Mouse (Mus musculus) small intestine, adult 2 months (tissue): ENCODE results near the gene Bcl2. TPM values are rescaled to one million over a fixed set of nuclear protein-coding genes. Genes with fewer than 3 reads are reported as not detected.

ENCODE experiments used
- H3K27ac ChIP-seq: fragments of 200-500 bp; 2 replicates; pipeline ENCODE4 v1.5.1; 2012; ENCODE audit warnings: low read depth, low read length, control low read depth, inconsistent platforms; ENCODE audit not compliant: insufficient read depth
- H3K27me3 ChIP-seq: fragments of 200-500 bp; 2 replicates; pipeline ENCODE4 v1.6.1; 2012; ENCODE audit warnings: mild to moderate bottlenecking, moderate library complexity, low read length, inconsistent platforms; ENCODE audit not compliant: control insufficient read depth, insufficient read depth
- H3K36me3 ChIP-seq: fragments of 200-500 bp; 2 replicates; pipeline ENCODE4 v1.6.1; 2012; ENCODE audit warnings: mild to moderate bottlenecking, low read length, control low read depth, inconsistent platforms; ENCODE audit not compliant: control insufficient read depth, insufficient read depth
- H3K4me1 ChIP-seq: fragments of 200-500 bp; 2 replicates; pipeline ENCODE4 v1.6.1; 2012; ENCODE audit warnings: low read length, inconsistent platforms, mixed read lengths; ENCODE audit not compliant: control insufficient read depth, insufficient read depth, insufficient read length
- H3K4me3 ChIP-seq: fragments of 200-500 bp; 2 replicates; pipeline ENCODE4 v1.5.1; 2012; ENCODE audit warnings: low read depth, mild to moderate bottlenecking, control low read depth, inconsistent platforms, low read length, moderate library complexity
- CTCF ChIP-seq: fragments of 200-500 bp; IDR thresholded peaks from 2 replicates; pipeline ENCODE4 v1.5.1; 2012; ENCODE audit warnings: low read depth, mild to moderate bottlenecking, control low read depth, inconsistent platforms, low read length, moderate library complexity, mixed read lengths; ENCODE audit not compliant: insufficient replicate concordance, insufficient read length; ENCODE audit errors: extremely low read depth
- POLR2A ChIP-seq: fragments of 200-500 bp; IDR thresholded peaks from 2 replicates; pipeline ENCODE4 v1.6.1; 2012; ENCODE audit warnings: low read depth, mild to moderate bottlenecking, control low read depth, inconsistent platforms, low read length, moderate library complexity
- WGBS: fragments of 180-500 bp; shearing (Covaris S2); methylation state at CpG from one replicate; pipeline ENCODE4 v1.1.7; 2018; 5-methylcytosine and 5-hydroxymethylcytosine counted together
- polyA plus RNA-seq: library from polyadenylated mRNA; depleted of rRNA; stranded (reverse); fragments of >200 nt; gene quantifications from 2 replicates; pipeline ENCODE4 v1.2.3, GENCODE M21; 2012

Bcl2 gene
- polyA plus RNA-seq, 1 experiment, result 1.5 TPM

DNA sequence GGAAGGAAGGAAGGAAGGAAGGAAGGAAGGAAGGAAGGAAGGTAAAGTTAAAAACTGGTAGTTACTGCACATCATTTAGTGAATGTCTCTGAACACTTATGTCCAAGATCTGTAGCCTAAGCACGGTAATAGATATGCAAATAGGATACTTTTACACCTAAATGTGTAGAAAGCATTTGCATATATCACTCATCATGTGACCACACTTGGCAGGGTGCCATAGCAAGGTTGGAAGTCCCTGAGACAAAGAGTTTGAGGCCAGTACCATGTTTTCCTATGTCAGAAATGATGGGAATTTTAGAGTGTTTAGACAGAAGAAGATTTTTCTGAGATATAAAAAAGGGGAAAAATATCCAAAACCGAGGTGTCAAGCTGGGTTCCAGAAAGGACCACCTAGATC lies 28.4 kb downstream of the Bcl2 start:
- Histone ChIP-seq H3K27ac (no peak overlapping the region), H3K27me3 (no peaks in the 10 kb centered on the region), H3K36me3 (no peaks in the 10 kb centered on the region), H3K4me3 (no peak overlapping the region), H3K4me1 (no peaks in the 10 kb centered on the region)
- WGBS, result 68% methylated on average over 2 of the region's 2 CpGs
- no peak for TF ChIP-seq POLR2A
- no peak for TF ChIP-seq CTCF

DNA sequence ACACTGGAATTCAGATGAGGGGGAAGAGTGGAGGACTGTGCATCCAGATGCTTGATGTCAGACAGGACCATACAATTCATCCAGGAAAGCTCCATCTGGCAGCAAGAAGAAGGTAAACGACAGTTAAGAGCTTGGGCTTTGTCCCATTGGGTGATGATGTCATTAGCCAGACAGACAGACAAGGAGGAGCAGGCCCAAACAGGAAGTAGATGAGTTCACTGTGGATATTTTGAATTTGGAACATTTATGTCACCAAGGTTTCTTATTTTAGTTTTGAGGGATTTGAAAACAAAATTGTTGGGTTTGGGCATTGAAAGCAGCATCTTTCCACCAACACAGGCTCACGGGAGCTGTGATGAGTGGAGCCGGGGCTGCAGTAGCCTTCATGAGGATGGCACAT lies 29.5 kb downstream of the Bcl2 start:
- Histone ChIP-seq H3K4me3 (no peak overlapping the region), H3K4me1 (no peaks in the 10 kb centered on the region), H3K36me3 (no peaks in the 10 kb centered on the region), H3K27ac (no peak overlapping the region), H3K27me3 (no peaks in the 10 kb centered on the region)
- TF ChIP-seq CTCF (no peak), POLR2A (no peak)
- 76% methylated on average over 3 of the region's 3 CpGs for WGBS

DNA sequence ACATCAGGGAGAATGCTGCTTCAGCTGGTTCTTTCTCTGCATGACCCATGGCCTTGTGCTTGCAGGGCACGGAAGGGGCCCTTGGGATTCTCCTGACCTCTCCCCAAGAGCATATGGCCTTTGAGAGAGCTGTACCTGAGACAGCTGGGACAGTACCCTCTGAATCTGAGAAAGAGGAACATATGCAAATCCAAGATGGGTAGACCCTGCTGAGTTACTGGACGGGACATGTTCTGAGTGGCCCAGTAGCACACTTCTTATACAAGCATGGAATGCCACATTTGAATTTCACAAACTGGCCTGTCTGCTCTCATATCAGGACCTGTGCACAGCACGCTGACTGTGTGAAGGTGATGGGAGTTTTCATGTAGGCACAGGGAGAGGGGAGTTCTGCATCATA lies 31.2 kb downstream of the Bcl2 start:
- Histone ChIP-seq H3K27me3 (no peaks in the 10 kb centered on the region), H3K4me3 (no peak overlapping the region), H3K27ac (no peak overlapping the region), H3K36me3 (no peaks in the 10 kb centered on the region), H3K4me1 (no peaks in the 10 kb centered on the region)
- 91% methylated on average over 3 of the region's 3 CpGs for WGBS
- TF ChIP-seq CTCF (no peak), POLR2A (no peak)

DNA sequence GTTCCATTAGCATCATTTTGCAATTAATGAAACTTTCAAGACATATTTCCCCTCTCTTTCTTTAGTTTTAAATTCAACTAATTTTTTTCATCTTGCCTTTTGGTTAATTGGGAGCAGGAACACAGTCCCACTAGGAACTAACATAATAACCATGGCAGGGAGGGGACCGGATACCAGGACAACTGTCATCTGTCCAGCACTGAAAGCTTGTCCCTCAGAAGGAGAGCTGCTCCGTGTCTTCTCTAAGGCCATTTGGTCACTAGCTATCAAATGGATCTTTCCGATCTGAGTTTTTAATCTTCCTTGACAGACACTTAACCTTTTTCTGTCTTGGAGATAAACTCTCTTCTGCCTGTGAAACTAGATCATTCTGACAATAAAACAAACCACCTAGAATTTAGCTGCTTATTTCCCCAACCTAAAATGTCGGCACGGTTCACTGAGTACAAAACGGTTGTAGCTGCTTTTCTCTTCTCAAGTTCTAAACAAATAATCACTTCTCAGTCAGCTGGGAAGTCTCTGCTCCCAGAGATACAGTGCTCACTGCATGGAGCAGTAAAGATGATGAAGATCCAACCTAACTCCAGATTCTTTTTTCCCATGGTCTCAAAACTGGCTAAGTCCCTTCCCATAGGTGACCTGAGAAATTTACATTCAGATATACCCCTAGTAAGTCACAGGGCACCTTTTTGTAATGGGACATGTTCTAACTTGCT lies 34.1 kb downstream of the Bcl2 start:
- H3K27me3 ChIP-seq, result no peaks in the 10 kb centered on the region
- H3K36me3 ChIP-seq, result no peaks in the 10 kb centered on the region
- TF ChIP-seq CTCF (no peak), POLR2A (no peak)
- no peak overlapping the region for H3K27ac ChIP-seq
- WGBS, result 86% methylated on average over 6 of the region's 6 CpGs
- no peaks in the 10 kb centered on the region for H3K4me1 ChIP-seq
- H3K4me3 ChIP-seq, result no peak overlapping the region

DNA sequence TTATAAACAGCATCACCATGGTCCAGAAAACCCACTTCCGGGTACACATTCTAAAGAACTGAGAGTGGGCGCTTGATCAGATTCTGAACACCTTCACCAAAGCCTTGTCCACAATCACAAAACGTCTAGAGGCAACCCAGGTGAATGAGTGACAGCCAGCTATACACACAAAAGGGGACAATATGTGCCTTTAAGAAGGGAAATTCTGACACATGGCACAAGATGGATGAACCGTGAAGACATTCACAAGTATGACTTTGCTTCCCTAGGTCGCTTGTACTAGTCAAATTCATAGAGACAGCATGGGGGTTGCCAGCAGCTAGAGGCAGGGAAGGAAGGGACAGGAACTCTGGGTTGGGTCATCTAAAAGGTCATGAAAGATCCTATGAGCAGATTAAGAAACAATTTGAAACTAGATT lies 36.0 kb downstream of the Bcl2 start:
- no peak overlapping the region for H3K27ac ChIP-seq
- H3K27me3 ChIP-seq, result no peaks in the 10 kb centered on the region
- WGBS, result 84% methylated on average over 5 of the region's 5 CpGs
- no peaks in the 10 kb centered on the region for H3K36me3 ChIP-seq
- no peaks in the 10 kb centered on the region for H3K4me1 ChIP-seq
- TF ChIP-seq POLR2A (no peak), CTCF (no peak)
- H3K4me3 ChIP-seq, result no peak overlapping the region

DNA sequence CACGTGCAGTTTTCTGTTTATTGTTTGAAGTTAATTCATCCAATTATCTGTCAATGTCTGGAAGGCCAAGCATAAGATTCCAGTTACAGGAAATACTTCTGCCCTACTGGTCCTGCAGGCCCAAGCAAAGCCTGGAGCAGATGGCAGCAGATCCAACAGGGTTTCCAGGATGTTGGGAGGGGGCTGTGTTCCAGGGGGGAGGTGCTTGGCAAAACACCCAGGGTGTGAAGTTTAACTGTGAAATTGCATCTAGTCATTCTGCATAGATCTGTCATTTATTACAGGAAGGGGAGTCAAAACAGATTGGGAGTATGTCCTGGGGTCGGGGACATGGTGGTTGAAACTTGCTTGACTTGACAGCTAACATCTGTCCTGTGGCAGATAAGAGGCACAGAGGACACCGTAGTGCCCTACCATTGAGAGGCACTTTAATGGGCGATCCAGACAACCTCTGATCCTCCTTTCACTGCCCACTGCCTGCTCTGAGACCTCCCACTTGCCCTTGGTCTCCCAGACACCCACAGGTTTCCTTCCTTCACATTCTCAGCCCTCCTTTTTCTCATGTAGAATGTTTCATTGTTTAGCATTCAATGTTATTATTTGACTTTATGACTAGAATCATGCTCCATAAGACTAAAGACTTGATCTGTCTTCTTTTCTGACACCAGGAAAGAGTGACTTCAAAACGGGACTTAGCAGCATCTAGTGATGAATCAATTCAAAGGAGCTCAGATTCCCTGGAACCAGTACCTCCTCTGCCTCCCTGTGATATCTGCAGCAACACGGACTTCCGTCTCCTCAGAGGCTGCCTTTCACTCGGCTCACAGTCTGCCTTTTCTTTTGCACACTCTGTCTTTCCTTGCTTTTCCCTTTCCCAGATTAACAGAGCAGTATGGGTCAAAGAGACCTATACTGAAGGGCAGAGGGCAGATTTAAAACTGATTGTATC lies 47.7 kb downstream of the Bcl2 start:
- Histone ChIP-seq H3K4me1 (no peaks in the 10 kb centered on the region), H3K4me3 (no peak overlapping the region), H3K36me3 (no peaks in the 10 kb centered on the region), H3K27ac (no peak overlapping the region), H3K27me3 (no peaks in the 10 kb centered on the region)
- TF ChIP-seq POLR2A (no peak), CTCF (no peak)
- 77% methylated on average over 8 of the region's 8 CpGs for WGBS

DNA sequence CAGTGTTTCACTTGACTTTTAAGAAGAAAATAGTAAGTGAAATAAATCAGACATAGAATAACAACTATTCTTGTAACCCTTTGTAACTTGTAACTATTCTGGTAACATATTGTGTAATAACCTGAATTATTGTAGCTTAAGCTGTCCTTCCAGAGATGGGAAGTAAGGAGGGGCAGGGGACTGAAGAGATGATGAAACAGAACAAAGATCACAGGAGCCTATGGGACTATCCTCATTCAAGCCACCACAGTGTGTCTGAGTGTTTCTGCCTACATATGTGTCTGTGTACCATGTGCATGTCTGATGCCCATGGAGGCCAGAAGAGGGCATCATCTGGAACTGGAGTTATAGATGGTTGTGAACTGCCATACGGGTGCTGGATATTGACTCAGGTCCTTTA lies 49.1 kb downstream of the Bcl2 start:
- H3K4me3 ChIP-seq, result no peak overlapping the region
- WGBS, result 86% methylated on average over 1 of the region's 1 CpGs
- no peaks in the 10 kb centered on the region for H3K36me3 ChIP-seq
- H3K4me1 ChIP-seq, result no peaks in the 10 kb centered on the region
- no peak overlapping the region for H3K27ac ChIP-seq
- TF ChIP-seq POLR2A (no peak), CTCF (no peak)
- no peaks in the 10 kb centered on the region for H3K27me3 ChIP-seq
